Mouse (Mus musculus) C2C12 (cell line): ENCODE measurements around the gene Hoxa9. TPM values are rescaled to one million over a fixed set of nuclear protein-coding genes. Genes with fewer than 3 reads are reported as not detected.

Experiments used
- H3K27me3 ChIP-seq: one replicate; pipeline ENCODE4 v1.6.1; 2011; ENCODE audit not compliant: control insufficient read depth, insufficient read depth, insufficient read length
- H3K36me3 ChIP-seq: one replicate; pipeline ENCODE4 v1.6.1; 2011; ENCODE audit not compliant: control insufficient read depth, insufficient read depth
- H3K4me3 ChIP-seq: one replicate; pipeline ENCODE4 v1.5.1; 2011; ENCODE audit warnings: mild to moderate bottlenecking, control low read depth; ENCODE audit not compliant: poor library complexity, insufficient read depth, severe bottlenecking
- H3K79me2 ChIP-seq: one replicate; pipeline ENCODE4 v1.6.1; 2011; ENCODE audit not compliant: control insufficient read depth, insufficient read depth
- H3K79me3 ChIP-seq: one replicate; pipeline ENCODE4 v1.6.1; 2011; ENCODE audit warnings: low read depth, control low read depth
- H3ac ChIP-seq: one replicate; pipeline ENCODE3; 2011; ENCODE audit warnings: low read depth; ENCODE audit not compliant: control insufficient read depth, insufficient read length
- CEBPB ChIP-seq: IDR thresholded peaks from one replicate; pipeline ENCODE4 v1.6.1; 2011; ENCODE audit warnings: low read depth, mild to moderate bottlenecking, control low read depth, moderate library complexity
- CTCF ChIP-seq: IDR thresholded peaks from one replicate; pipeline ENCODE4 v1.5.1; 2011; ENCODE audit not compliant: control insufficient read depth, insufficient read depth, insufficient read length
- FOSL1 ChIP-seq: IDR thresholded peaks from one replicate; pipeline ENCODE4 v1.8.0; 2011; ENCODE audit warnings: mild to moderate bottlenecking, low read length; ENCODE audit not compliant: poor library complexity, insufficient read depth, severe bottlenecking
- MAX ChIP-seq: IDR thresholded peaks from one replicate; pipeline ENCODE4 v1.6.1; 2011; ENCODE audit warnings: mild to moderate bottlenecking, control low read depth
- MYOD1 ChIP-seq: IDR thresholded peaks from one replicate; pipeline ENCODE4 v1.6.1; 2011; ENCODE audit warnings: low read depth; ENCODE audit not compliant: control insufficient read depth, insufficient read length
- MYOG ChIP-seq: IDR thresholded peaks from one replicate; pipeline ENCODE4 v1.6.1; 2011; ENCODE audit not compliant: control insufficient read depth, insufficient read length; ENCODE audit errors: extremely low read depth
- USF1 ChIP-seq: IDR thresholded peaks from one replicate; pipeline ENCODE4 v1.6.1; 2011; ENCODE audit warnings: low read depth, mild to moderate bottlenecking, control low read depth, moderate library complexity
- polyA plus RNA-seq: library from polyadenylated mRNA; unstranded; fragments of >200 nt; fragmentation: generic; extraction: Trizol; gene quantifications from one replicate; pipeline ENCODE4 v1.2.1, GENCODE M21; 2012; ENCODE audit warnings: missing spikeins

Hoxa9 gene
- polyA plus RNA-seq, 1 experiment = 19.3 TPM

GRCm38 (mm10) chr6:52234428-52235140 is 3.7 kb upstream of the Hoxa9 start:
- Histone ChIP-seq H3K36me3 (no peaks in the 10 kb centered on the region), H3K79me2 (peaks cover 100% of the 10 kb centered on the region), H3K27me3 (no peaks in the 10 kb centered on the region), H3K79me3 (peaks cover 96% of the 10 kb centered on the region), H3K4me3 (peak overlapping the region; percentile 45), H3ac (peak overlapping the region; percentile 92)
- TF ChIP-seq MAX (no peak), USF1 (no peak), MYOG (no peak), MYOD1 (no peak), CEBPB (no peak), CTCF (no peak), FOSL1 (no peak)

DNA sequence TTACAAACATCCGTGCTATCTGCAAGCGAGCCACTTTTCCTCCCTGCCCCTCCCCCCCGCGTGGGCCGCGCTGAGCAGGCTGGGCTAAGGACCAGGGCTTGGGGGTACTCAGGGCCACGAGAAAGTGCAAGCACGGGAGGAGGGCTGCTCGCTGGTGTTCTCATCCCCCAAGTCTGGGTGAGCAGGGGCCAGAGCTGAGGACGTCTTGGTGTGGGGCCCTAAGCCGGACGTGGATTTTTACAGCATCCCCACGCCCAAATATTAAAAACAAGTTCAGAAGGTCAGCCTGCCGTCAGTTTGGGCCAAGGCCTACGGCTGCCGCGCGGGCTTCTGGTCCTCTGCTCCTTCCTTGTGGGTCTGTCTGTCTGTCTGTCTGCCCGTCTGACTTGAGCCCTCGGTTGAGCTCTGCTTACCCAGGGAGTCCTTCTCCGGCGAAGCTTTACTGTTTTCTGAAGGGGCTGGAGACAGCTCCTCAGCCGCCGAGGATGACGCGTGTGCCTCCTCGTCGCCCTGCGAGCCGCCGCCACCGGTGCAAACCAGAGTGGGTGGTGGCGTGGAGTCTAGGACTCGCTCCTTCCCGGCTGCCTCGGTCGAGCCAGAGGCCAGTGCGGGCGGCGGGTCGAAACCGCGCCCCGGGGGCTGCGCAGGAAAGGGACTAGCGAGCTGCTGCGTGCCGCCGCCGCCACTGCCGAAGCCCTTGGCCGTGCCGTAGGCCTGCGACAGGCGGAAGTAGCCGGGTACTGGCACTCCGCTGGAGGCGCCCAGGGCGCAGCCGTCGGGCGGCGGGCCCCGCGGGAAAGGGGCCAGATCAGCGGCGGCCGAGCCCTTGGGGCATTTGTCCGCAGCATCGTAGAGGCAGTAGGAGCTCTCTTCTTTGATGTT is 2.9 kb upstream of the Hoxa9 start:
- Histone ChIP-seq H3K79me2 (peaks cover 100% of the 10 kb centered on the region), H3ac (peak overlapping the region; percentile 92), H3K36me3 (no peaks in the 10 kb centered on the region), H3K27me3 (no peaks in the 10 kb centered on the region), H3K4me3 (peak overlapping the region; percentile 45), H3K79me3 (peaks cover 95% of the 10 kb centered on the region)
- TF ChIP-seq FOSL1 = no peak
- TF ChIP-seq CTCF = no peak
- no peak for TF ChIP-seq MAX
- TF ChIP-seq USF1 = no peak
- no peak for TF ChIP-seq MYOD1
- no peak for TF ChIP-seq MYOG
- TF ChIP-seq CEBPB = no peak

DNA sequence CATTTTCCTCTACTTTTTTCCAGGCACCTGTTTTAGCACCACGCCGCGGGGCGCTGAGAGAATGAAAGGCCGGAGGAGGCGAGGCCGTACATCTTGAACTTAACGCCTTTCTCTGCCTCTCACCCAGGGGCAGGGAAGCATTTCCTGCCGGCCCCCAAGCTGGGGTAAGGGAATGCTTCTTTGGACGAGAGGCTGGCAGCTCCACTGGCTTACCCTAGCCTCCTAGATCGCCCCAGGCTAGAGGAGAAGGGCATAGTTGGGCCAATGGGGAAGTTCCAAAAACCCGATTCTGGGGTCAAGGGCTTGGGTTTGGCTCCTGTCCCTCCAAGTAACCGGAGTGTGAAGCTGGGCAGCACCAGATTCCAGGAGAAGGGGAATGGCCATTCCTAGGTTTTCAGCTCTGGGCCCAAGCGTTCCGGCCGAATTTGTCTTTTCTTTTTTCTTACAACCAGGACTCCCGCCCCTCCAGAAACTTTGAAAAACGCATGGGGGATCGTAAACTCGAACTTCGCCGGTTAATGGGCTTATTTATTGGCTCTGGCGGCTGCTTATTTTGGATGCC is 2.2 kb upstream of the Hoxa9 start:
- Histone ChIP-seq H3K79me2 (peaks cover 100% of the 10 kb centered on the region), H3K4me3 (peak overlapping the region; percentile 45), H3ac (peak overlapping the region; percentile 92), H3K36me3 (no peaks in the 10 kb centered on the region), H3K27me3 (no peaks in the 10 kb centered on the region), H3K79me3 (peaks cover 94% of the 10 kb centered on the region)
- TF ChIP-seq USF1 = no peak
- no peak for TF ChIP-seq CTCF
- TF ChIP-seq CEBPB = no peak
- TF ChIP-seq MYOD1 = no peak
- TF ChIP-seq MYOG = no peak
- no peak for TF ChIP-seq MAX
- no peak for TF ChIP-seq FOSL1

DNA sequence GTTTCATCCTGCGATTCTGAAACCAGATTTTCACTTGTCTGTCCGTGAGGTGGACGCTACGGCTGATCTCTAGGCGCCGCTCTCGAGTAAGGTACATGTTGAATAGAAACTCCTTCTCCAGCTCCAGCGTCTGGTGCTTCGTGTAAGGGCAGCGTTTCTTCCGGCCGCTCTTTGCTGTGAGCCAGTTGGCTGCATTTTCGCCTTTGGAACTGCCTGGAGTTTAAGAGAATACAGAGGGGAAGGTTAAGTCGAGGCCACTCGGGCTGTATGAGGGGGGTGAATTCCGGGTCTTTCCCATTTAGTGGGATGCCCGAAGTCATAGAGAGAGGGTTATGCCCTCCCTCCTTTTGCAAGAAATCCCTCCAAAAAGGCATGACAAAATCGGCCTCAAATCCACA is 1.7 kb upstream of the Hoxa9 start:
- H3K79me2 ChIP-seq = peaks cover 100% of the 10 kb centered on the region
- H3K79me3 ChIP-seq = peaks cover 93% of the 10 kb centered on the region
- no peaks in the 10 kb centered on the region for H3K27me3 ChIP-seq
- H3K4me3 ChIP-seq = peak overlapping the region; percentile 45
- H3K36me3 ChIP-seq = no peaks in the 10 kb centered on the region
- TF ChIP-seq MAX (no peak), CTCF (no peak), CEBPB (no peak), USF1 (no peak), FOSL1 (no peak), MYOD1 (no peak), MYOG (no peak)
- peak overlapping the region; percentile 60 for H3ac ChIP-seq

GRCm38 (mm10) chr6:52231885-52232567 is 1.1 kb upstream of the Hoxa9 start:
- TF ChIP-seq MYOD1 = no peak
- TF ChIP-seq CTCF = no peak
- no peak for TF ChIP-seq USF1
- no peak for TF ChIP-seq MAX
- no peak for TF ChIP-seq FOSL1
- no peak for TF ChIP-seq CEBPB
- no peak for TF ChIP-seq MYOG
- peaks cover 93% of the 10 kb centered on the region for H3K79me3 ChIP-seq
- H3K79me2 ChIP-seq = peaks cover 100% of the 10 kb centered on the region
- H3K27me3 ChIP-seq = no peaks in the 10 kb centered on the region
- H3K36me3 ChIP-seq = no peaks in the 10 kb centered on the region
- peak overlapping the region; percentile 63 for H3ac ChIP-seq
- peak overlapping the region; percentile 45 for H3K4me3 ChIP-seq
